ENCODE assay signal across 8 mouse cellular contexts in genomic region chr12:11437266-11437906, GRCm38 (mm10). TPM values are rescaled to one million over a fixed set of nuclear protein-coding genes. Genes with fewer than 3 reads are reported as not detected.
DNase-seq lines count a peak whose midpoint lies in the region; ATAC-seq and TF ChIP-seq lines count a peak whose summit lies in the region.

No protein-coding gene starts in this region.

- no peaks in the 10 kb centered on the region for H3K36me3 ChIP-seq in hindbrain, embryonic 14.5 days (replicated peaks; ENCODE audit: control insufficient read depth, insufficient read depth)
- H3K36me3 ChIP-seq in lung, postnatal 0 days (ENCODE audit: insufficient read depth, low read length), result no peaks in the 10 kb centered on the region

- H3K27me3 ChIP-seq in hindbrain, embryonic 14.5 days (ENCODE audit: control insufficient read depth, insufficient read depth, low read length), result 0 out of 2 replicates have a peak, but pooled peaks cover 10% of the 10 kb centered on the region
- 0 out of 2 replicates have a peak, but pooled peaks cover 5% of the 10 kb centered on the region for H3K27me3 ChIP-seq in lung, postnatal 0 days (replicated peaks; ENCODE audit: insufficient read depth, low read length)

- no peaks in the 10 kb centered on the region for H3K9me3 ChIP-seq in hindbrain, embryonic 14.5 days (ENCODE audit: control insufficient read depth, low read length)
- H3K9me3 ChIP-seq in lung, postnatal 0 days (ENCODE audit: low read length), result no peaks in the 10 kb centered on the region

- peak; percentile 60 for ATAC-seq in hindbrain, embryonic 14.5 days (ENCODE audit: low FRiP score)
- peak; percentile 44; the same call in 1 of the 2 replicates for ATAC-seq in lung, postnatal 0 days

- no peak overlapping the region for H3K27ac ChIP-seq in hindbrain, embryonic 14.5 days
- H3K27ac ChIP-seq in lung, postnatal 0 days (ENCODE audit: low read length), result no peak overlapping the region

- H3K4me1 ChIP-seq in hindbrain, embryonic 14.5 days (replicated peaks; ENCODE audit: control insufficient read depth, insufficient read depth, low read length), result peaks cover 13% of the 10 kb centered on the region
- peaks cover 5% of the 10 kb centered on the region; the same call in 1 of the 2 replicates for H3K4me1 ChIP-seq in lung, postnatal 0 days (ENCODE audit: insufficient read depth, low read depth, low read length)

- peak overlapping the region; percentile 48 for H3K4me3 ChIP-seq in hindbrain, embryonic 14.5 days (replicated peaks; ENCODE audit: low read length)
- H3K4me3 ChIP-seq in lung, postnatal 0 days (ENCODE audit: low read depth, low read length), result no peak overlapping the region

- peak overlapping the region; percentile 63 for H3K9ac ChIP-seq in hindbrain, embryonic 14.5 days
- no peak overlapping the region for H3K9ac ChIP-seq in lung, postnatal 0 days (replicated peaks; ENCODE audit: low read depth)

- peak; percentile 69 for TF ChIP-seq CTCF in lung, postnatal 0 days (IDR thresholded peaks at IDR 0.05)

- peak; percentile 81 to 93 for DNase-seq in adrenal gland, adult (ENCODE audit: inconsistent age in 2 of 2, low spot score in 1 of 2)
- peak; percentile 96 to 98 for DNase-seq in cerebellum, postnatal 14 days
- DNase-seq in frontal cortex, postnatal 36 days (ENCODE audit: low spot score in 2 of 2), result peak; percentile 79 to 88
- DNase-seq in hindbrain, embryonic 14.5 days (ENCODE audit: low spot score), result peak; percentile 88
- DNase-seq in layer of hippocampus, postnatal 14 days (ENCODE audit: low spot score in 2 of 2), result peak; percentile 85 to 87
- peak; percentile 71 for DNase-seq in lung, postnatal 0 days (ENCODE audit: low spot score)
- DNase-seq in retina, postnatal 1 day, result peak; percentile 89
- peak; percentile 54 for DNase-seq in yolk sac, embryonic 10.5 days (ENCODE audit: low spot score)

- TF ChIP-seq EP300 in lung, postnatal 0 days (IDR thresholded peaks at IDR 0.05), result no peak

- 20% methylated on average over 17 of the region's 17 CpGs for WGBS in hindbrain, embryonic 14.5 days
- 17% methylated on average over 17 of the region's 17 CpGs for WGBS in lung, postnatal 0 days

- peak overlapping the region; percentile 87 for H3K4me2 ChIP-seq in hindbrain, embryonic 14.5 days (replicated peaks)
- peak overlapping the region; percentile 59 for H3K4me2 ChIP-seq in lung, postnatal 0 days (replicated peaks; ENCODE audit: low read depth, low read length)

RNA-seq across cellular contexts. Expression of gene Vsnl1, which starts 1.0 kb away (rescaled TPM):
- 120 and 152 TPM in 2 replicates for polyA plus RNA-seq in hindbrain, embryonic 14.5 days (2014; fragmentation: Nextera tagmentation; extraction: Ambion mirVana)
- total RNA-seq in layer of hippocampus, postnatal 14 days (2021), result 100 to 1,000 TPM; 377 to 391 TPM
- polyA plus RNA-seq in lung, postnatal 0 days (2015; fragmentation: Nextera tagmentation; extraction: Ambion mirVana), result 8.3 and 8.6 TPM in 2 replicates

RNA-seq across cellular contexts. Expression of gene Rad51ap2, which starts 18.5 kb away (rescaled TPM):
- polyA plus RNA-seq in hindbrain, embryonic 14.5 days (2014; fragmentation: Nextera tagmentation; extraction: Ambion mirVana), result 0.50 and 0.52 TPM in 2 replicates
- total RNA-seq in layer of hippocampus, postnatal 14 days (2021), result under 1 TPM; 0.69 to 0.81 TPM
- polyA plus RNA-seq in lung, postnatal 0 days (2015; fragmentation: Nextera tagmentation; extraction: Ambion mirVana), result 0.41 and 0.52 TPM in 2 replicates

Comparison
In these comparisons a context has a peak if more than half of its experiments do, and no peak if none do; other contexts are left out.
1. RNA of gene Vsnl1, which starts 1.0 kb away (polyA plus RNA-seq): 120 to 152 TPM in hindbrain, embryonic 14.5 days; 8.3 to 8.6 TPM in lung, postnatal 0 days; every median in the first group is over 10 times any median in the second.
2. Peak in every context shown above with its lines, with median percentiles within 50 percentile points of each other: DNase-seq.